In the genomic region with DNA sequence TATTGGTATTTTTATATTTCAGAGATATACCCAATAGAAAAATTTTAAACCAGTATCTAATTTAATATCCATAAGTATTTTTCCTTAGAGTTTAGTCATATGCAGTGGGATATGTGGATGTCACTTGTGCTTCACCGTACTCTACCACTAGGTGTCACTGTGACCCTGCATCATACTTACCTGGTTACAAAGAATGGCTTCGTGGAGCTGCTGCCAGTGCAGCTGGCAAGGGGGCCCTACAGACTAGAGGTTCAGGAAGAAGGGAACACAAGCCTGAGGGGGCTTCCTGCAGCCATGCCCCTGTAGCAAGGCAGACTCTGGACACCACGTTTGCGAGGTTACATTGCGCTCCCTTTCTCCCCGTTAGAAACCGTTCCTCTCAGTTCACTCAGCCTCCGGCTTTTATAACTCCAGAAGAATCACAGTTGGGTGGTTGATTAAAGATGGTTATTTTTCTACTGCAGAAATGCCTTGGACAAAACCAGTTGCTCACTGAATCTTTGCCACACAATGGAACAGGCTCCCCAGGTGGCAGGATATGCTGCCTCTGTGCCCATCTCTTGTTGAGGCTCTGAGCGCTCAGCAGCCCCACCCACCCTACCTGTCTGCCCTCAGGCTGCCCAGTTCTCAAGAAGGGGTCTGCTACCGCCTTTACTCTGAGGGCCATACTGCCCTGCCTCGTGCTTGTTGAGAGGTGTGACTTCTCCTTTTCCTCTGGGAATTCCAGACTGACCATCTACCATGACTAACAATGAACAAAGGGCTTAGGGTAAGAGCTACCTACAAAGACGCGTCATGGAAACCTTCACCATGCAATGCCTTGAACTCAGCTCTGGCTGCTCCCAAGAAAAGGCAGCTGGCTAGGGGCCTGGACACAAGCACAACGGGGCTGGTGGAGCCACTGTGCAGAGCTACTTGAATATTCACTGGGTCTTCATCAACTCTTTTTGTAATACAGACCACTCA, we compare ENCODE assay signal across 8 mouse cellular contexts. TPM values are rescaled to one million over a fixed set of nuclear protein-coding genes. Genes with fewer than 3 reads are reported as not detected.
A peak's percentile ranks its signal among the peaks of the same experiment; 100 is the strongest.
DNase-seq lines count a peak whose midpoint lies in the region; ATAC-seq and TF ChIP-seq lines count a peak whose summit lies in the region.

No protein-coding gene starts in this region.

- no peaks in the 10 kb centered on the region for H3K9me3 ChIP-seq in heart, embryonic 16.5 days (replicated peaks; ENCODE audit: control insufficient read depth, low read length)
- no peaks in the 10 kb centered on the region for H3K9me3 ChIP-seq in liver, embryonic 14.5 days (ENCODE audit: control insufficient read depth, low read length)
- no peaks in the 10 kb centered on the region for H3K9me3 ChIP-seq in neural tube, embryonic 13.5 days

- H3K27ac ChIP-seq in heart, embryonic 16.5 days (ENCODE audit: low read length): no peak overlapping the region
- no peak overlapping the region for H3K27ac ChIP-seq in liver, embryonic 14.5 days
- H3K27ac ChIP-seq in neural tube, embryonic 13.5 days (replicated peaks): no peak overlapping the region; the same call in 1 of the 2 replicates

- H3K36me3 ChIP-seq in heart, embryonic 16.5 days (ENCODE audit: control insufficient read depth, insufficient read depth): peaks cover 7% of the 10 kb centered on the region; the same call in 1 of the 2 replicates
- H3K36me3 ChIP-seq in liver, embryonic 14.5 days (replicated peaks; ENCODE audit: control insufficient read depth, insufficient read depth, low read depth): no peaks in the 10 kb centered on the region
- peaks cover 30% of the 10 kb centered on the region for H3K36me3 ChIP-seq in neural tube, embryonic 13.5 days

- TF ChIP-seq CTCF in liver, embryonic 14.5 days (IDR thresholded peaks at IDR 0.05; ENCODE audit: low read depth): peak; percentile 91

- 63% methylated on average over 14 of the region's 14 CpGs for WGBS in heart, embryonic 16.5 days
- WGBS in liver, embryonic 14.5 days (ENCODE audit: insufficient replicate concordance): 52% methylated on average over 14 of the region's 14 CpGs
- WGBS in neural tube, embryonic 13.5 days: 57% methylated on average over 14 of the region's 14 CpGs

- peak; percentile 67 for ATAC-seq in heart, embryonic 16.5 days (replicated peaks; ENCODE audit: extremely low read depth, insufficient read depth, low FRiP score)
- no peak for ATAC-seq in liver, embryonic 14.5 days (ENCODE audit: insufficient read depth)
- ATAC-seq in neural tube, embryonic 13.5 days (ENCODE audit: low read depth): peak; percentile 76

- no peaks in the 10 kb centered on the region for H3K27me3 ChIP-seq in heart, embryonic 16.5 days (ENCODE audit: control insufficient read depth, insufficient read depth, low read length)
- H3K27me3 ChIP-seq in liver, embryonic 14.5 days (ENCODE audit: control insufficient read depth, insufficient read depth, low read length): no peaks in the 10 kb centered on the region
- no peaks in the 10 kb centered on the region for H3K27me3 ChIP-seq in neural tube, embryonic 13.5 days

- H3K4me2 ChIP-seq in heart, embryonic 16.5 days (ENCODE audit: low read depth, low read length): no peak overlapping the region
- H3K4me2 ChIP-seq in liver, embryonic 14.5 days (ENCODE audit: low read depth): no peak overlapping the region
- H3K4me2 ChIP-seq in neural tube, embryonic 13.5 days: no peak overlapping the region

- DNase-seq in B cell, adult 2 months: peak; percentile 77 to 78
- peak; percentile 81 for DNase-seq in adrenal gland, postnatal 10 days
- peak; percentile 71 for DNase-seq in embryo, embryonic 11.5 days (ENCODE audit: low read depth, low spot score)
- peak; percentile 83 for DNase-seq in kidney, postnatal 10 days
- peak; percentile 41 to 51 (median 47) for DNase-seq in liver, embryonic 14.5 days (ENCODE audit: low read depth in 3 of 3, low spot score in 3 of 3)
- peak; percentile 16 to 19 for DNase-seq in thymus, adult 18-20 months

- no peak overlapping the region for H3K4me3 ChIP-seq in heart, embryonic 16.5 days (ENCODE audit: low read length)
- no peak overlapping the region for H3K4me3 ChIP-seq in liver, embryonic 14.5 days (ENCODE audit: insufficient read depth in 1 of 2, low read depth in 2 of 2, low read length in 2 of 2)
- H3K4me3 ChIP-seq in neural tube, embryonic 13.5 days: no peak overlapping the region

- H3K9ac ChIP-seq in heart, embryonic 16.5 days (ENCODE audit: low read length): no peak overlapping the region
- no peak overlapping the region for H3K9ac ChIP-seq in liver, embryonic 14.5 days (replicated peaks)
- 0 out of 2 replicates have a peak overlapping the region, but pooled peaks have one; percentile 5 for H3K9ac ChIP-seq in neural tube, embryonic 13.5 days

- no peaks in the 10 kb centered on the region for H3K4me1 ChIP-seq in heart, embryonic 16.5 days (ENCODE audit: control insufficient read depth, insufficient read depth, low read length)
- peaks cover 0 to 5% of the 10 kb centered on the region in 2 experiments; a peak in 3 of 4 replicates for H3K4me1 ChIP-seq in liver, embryonic 14.5 days (replicated peaks; ENCODE audit: control insufficient read depth in 2 of 2, insufficient read depth in 2 of 2, low read length in 1 of 2)
- H3K4me1 ChIP-seq in neural tube, embryonic 13.5 days (replicated peaks): peaks cover 10% of the 10 kb centered on the region; the same call in 1 of the 2 replicates

- no peak for TF ChIP-seq EP300 in liver, embryonic 14.5 days (IDR thresholded peaks at IDR 0.05; ENCODE audit: low read depth)

RNA-seq across cellular contexts. Expression of a gene that starts 25.8 kb away (rescaled TPM):
- total RNA-seq in adrenal gland, postnatal 10 days (2021): 100 to 1,000 TPM; 123 to 140 TPM
- 8.0 and 10.5 TPM in 2 replicates for polyA plus RNA-seq in heart, embryonic 16.5 days (2015; fragmentation: Nextera tagmentation; extraction: Ambion mirVana)
- 0.69 and 0.85 TPM in 2 replicates for polyA plus RNA-seq in liver, embryonic 14.5 days (2012; rRNA removed)
- 1.1 and 2.1 TPM in 2 replicates for polyA plus RNA-seq in liver, embryonic 14.5 days (2014; fragmentation: Nextera tagmentation; extraction: Ambion mirVana)
- 27.6 and 29.8 TPM in 2 replicates for polyA plus RNA-seq in neural tube, embryonic 13.5 days (2015; fragmentation: Nextera tagmentation; extraction: Ambion mirVana)

RNA-seq across cellular contexts. Expression of a gene that starts 40.4 kb away (rescaled TPM):
- total RNA-seq in adrenal gland, postnatal 10 days (2021): 10 to 100 TPM; 12.9 to 15.4 TPM
- 3.1 and 4.3 TPM in 2 replicates for polyA plus RNA-seq in heart, embryonic 16.5 days (2015; fragmentation: Nextera tagmentation; extraction: Ambion mirVana)
- polyA plus RNA-seq in liver, embryonic 14.5 days (2012; rRNA removed): 0.07 and 0.08 TPM in 2 replicates
- not detected in 2 replicates for polyA plus RNA-seq in liver, embryonic 14.5 days (2014; fragmentation: Nextera tagmentation; extraction: Ambion mirVana)
- polyA plus RNA-seq in neural tube, embryonic 13.5 days (2015; fragmentation: Nextera tagmentation; extraction: Ambion mirVana): 2.0 and 2.4 TPM in 2 replicates

Comparison
In these comparisons a context has a peak if more than half of its experiments do, and no peak if none do; other contexts are left out.
1. DNase-seq: peak in every context shown above with its lines; median percentile 83 in kidney, postnatal 10 days; 81 in adrenal gland, postnatal 10 days; 78 in B cell, adult 2 months; 71 in embryo, embryonic 11.5 days; 47 in liver, embryonic 14.5 days; 18 in thymus, adult 18-20 months.